Mouse (Mus musculus): ENCODE data around the gene Sars2. TPM values are rescaled to one million over a fixed set of nuclear protein-coding genes. Genes with fewer than 3 reads are reported as not detected.

Sars2 gene
- polyA plus RNA-seq (2014; fragmentation: Illumina TruSeq; extraction: RNeasy Lipid Tissue Mini Kit (QIAGEN cat#74804); ENCODE audit: low read depth, low replicate concordance): 0.29 TPM

GRCm38 (mm10) chr7:28741709-28742438 lies at the start of gene Sars2, which contains the start of gene Mrps12:
Sars2 (plus strand) TSS chr7:28741992.
Mrps12 (minus strand) TSS chr7:28741820.

GRCm38 (mm10) chr7:28692545-28693320 lies 49.1 kb upstream of the Sars2 start, which contains the start of gene Fbxo27:
Fbxo27 (plus strand) TSS chr7:28692849.

GRCm38 (mm10) chr7:28716590-28717281 lies 25.1 kb upstream of the Sars2 start, which contains the start of gene Fbxo17:
Fbxo17 (plus strand) TSS chr7:28716804.

GRCm38 (mm10) chr7:28756079-28756478 lies 14.3 kb downstream of the Sars2 start, which contains the start of gene Ccer2:
Ccer2 (plus strand) TSS chr7:28756174.

GRCm38 (mm10) chr7:28766173-28766879 lies 24.5 kb downstream of the Sars2 start, which contains the start of gene Sirt2:
Sirt2 (plus strand) TSS chr7:28766735.

GRCm38 (mm10) chr7:28767462-28767965 lies 25.7 kb downstream of the Sars2 start, which contains the start of gene Nfkbib:
Nfkbib (minus strand) TSS chr7:28767512.

GRCm38 (mm10) chr7:28788307-28789195 lies 46.8 kb downstream of the Sars2 start, which contains the start of gene Rinl:
Rinl (plus strand) TSS chr7:28788969.

Other genes starting within 250 kb of the Sars2 start
- gene Ifnl2, start 231.5 kb upstream of the Sars2 start, polyA plus RNA-seq (2014; fragmentation: Illumina TruSeq; extraction: RNeasy Lipid Tissue Mini Kit (QIAGEN cat#74804); ENCODE audit: low read depth, low replicate concordance): not detected
- gene Ifnl3, start 219.2 kb upstream of the Sars2 start, polyA plus RNA-seq (2014; fragmentation: Illumina TruSeq; extraction: RNeasy Lipid Tissue Mini Kit (QIAGEN cat#74804); ENCODE audit: low read depth, low replicate concordance): not detected
- not detected for gene Sycn, start 201.1 kb upstream of the Sars2 start, polyA plus RNA-seq (2014; fragmentation: Illumina TruSeq; extraction: RNeasy Lipid Tissue Mini Kit (QIAGEN cat#74804); ENCODE audit: low read depth, low replicate concordance)
- gene Nccrp1, start 194.7 kb upstream of the Sars2 start, polyA plus RNA-seq (2014; fragmentation: Illumina TruSeq; extraction: RNeasy Lipid Tissue Mini Kit (QIAGEN cat#74804); ENCODE audit: low read depth, low replicate concordance): not detected
- gene Samd4b, start 143.8 kb upstream of the Sars2 start, polyA plus RNA-seq (2014; fragmentation: Illumina TruSeq; extraction: RNeasy Lipid Tissue Mini Kit (QIAGEN cat#74804); ENCODE audit: low read depth, low replicate concordance): 17.6 TPM
- 2.2 TPM for gene Pak4, start 143.8 kb upstream of the Sars2 start, polyA plus RNA-seq (2014; fragmentation: Illumina TruSeq; extraction: RNeasy Lipid Tissue Mini Kit (QIAGEN cat#74804); ENCODE audit: low read depth, low replicate concordance)
- not detected for gene Acp7, start 110.7 kb upstream of the Sars2 start, polyA plus RNA-seq (2014; fragmentation: Illumina TruSeq; extraction: RNeasy Lipid Tissue Mini Kit (QIAGEN cat#74804); ENCODE audit: low read depth, low replicate concordance)
- gene Fbxo27, start 49.1 kb upstream of the Sars2 start, polyA plus RNA-seq (2014; fragmentation: Illumina TruSeq; extraction: RNeasy Lipid Tissue Mini Kit (QIAGEN cat#74804); ENCODE audit: low read depth, low replicate concordance): 0.29 TPM
- gene Fbxo17, start 25.2 kb upstream of the Sars2 start, polyA plus RNA-seq (2014; fragmentation: Illumina TruSeq; extraction: RNeasy Lipid Tissue Mini Kit (QIAGEN cat#74804); ENCODE audit: low read depth, low replicate concordance): 0.64 TPM
- gene Mrps12, start 172 bp upstream of the Sars2 start, polyA plus RNA-seq (2014; fragmentation: Illumina TruSeq; extraction: RNeasy Lipid Tissue Mini Kit (QIAGEN cat#74804); ENCODE audit: low read depth, low replicate concordance): 35.0 TPM
- not detected for gene Ccer2, start 14.2 kb downstream of the Sars2 start, polyA plus RNA-seq (2014; fragmentation: Illumina TruSeq; extraction: RNeasy Lipid Tissue Mini Kit (QIAGEN cat#74804); ENCODE audit: low read depth, low replicate concordance)
- 19.5 TPM for gene Sirt2, start 24.7 kb downstream of the Sars2 start, polyA plus RNA-seq (2014; fragmentation: Illumina TruSeq; extraction: RNeasy Lipid Tissue Mini Kit (QIAGEN cat#74804); ENCODE audit: low read depth, low replicate concordance)
- 0.47 TPM for gene Nfkbib, start 25.5 kb downstream of the Sars2 start, polyA plus RNA-seq (2014; fragmentation: Illumina TruSeq; extraction: RNeasy Lipid Tissue Mini Kit (QIAGEN cat#74804); ENCODE audit: low read depth, low replicate concordance)
- gene Rinl, start 47.0 kb downstream of the Sars2 start, polyA plus RNA-seq (2014; fragmentation: Illumina TruSeq; extraction: RNeasy Lipid Tissue Mini Kit (QIAGEN cat#74804); ENCODE audit: low read depth, low replicate concordance): 0.87 TPM
- gene Hnrnpl, start 66.5 kb downstream of the Sars2 start, polyA plus RNA-seq (2014; fragmentation: Illumina TruSeq; extraction: RNeasy Lipid Tissue Mini Kit (QIAGEN cat#74804); ENCODE audit: low read depth, low replicate concordance): 312 TPM
- gene Ech1, start 83.2 kb downstream of the Sars2 start, polyA plus RNA-seq (2014; fragmentation: Illumina TruSeq; extraction: RNeasy Lipid Tissue Mini Kit (QIAGEN cat#74804); ENCODE audit: low read depth, low replicate concordance): 31.1 TPM
- 2.7 TPM for gene Lgals4, start 91.9 kb downstream of the Sars2 start, polyA plus RNA-seq (2014; fragmentation: Illumina TruSeq; extraction: RNeasy Lipid Tissue Mini Kit (QIAGEN cat#74804); ENCODE audit: low read depth, low replicate concordance)
- gene Lgals7, start 121.9 kb downstream of the Sars2 start, polyA plus RNA-seq (2014; fragmentation: Illumina TruSeq; extraction: RNeasy Lipid Tissue Mini Kit (QIAGEN cat#74804); ENCODE audit: low read depth, low replicate concordance): not detected
- gene Capn12, start 139.4 kb downstream of the Sars2 start, polyA plus RNA-seq (2014; fragmentation: Illumina TruSeq; extraction: RNeasy Lipid Tissue Mini Kit (QIAGEN cat#74804); ENCODE audit: low read depth, low replicate concordance): not detected
- 31.7 TPM for gene Actn4, start 220.3 kb downstream of the Sars2 start, polyA plus RNA-seq (2014; fragmentation: Illumina TruSeq; extraction: RNeasy Lipid Tissue Mini Kit (QIAGEN cat#74804); ENCODE audit: low read depth, low replicate concordance)
- gene Eif3k, start 239.9 kb downstream of the Sars2 start, polyA plus RNA-seq (2014; fragmentation: Illumina TruSeq; extraction: RNeasy Lipid Tissue Mini Kit (QIAGEN cat#74804); ENCODE audit: low read depth, low replicate concordance): 8.5 TPM
- gene Map4k1, start 240.1 kb downstream of the Sars2 start, polyA plus RNA-seq (2014; fragmentation: Illumina TruSeq; extraction: RNeasy Lipid Tissue Mini Kit (QIAGEN cat#74804); ENCODE audit: low read depth, low replicate concordance): not detected